Mouse (Mus musculus) midbrain, embryonic 10.5 days (tissue): ENCODE data around the gene Dnaaf3. TPM values are rescaled to one million over a fixed set of nuclear protein-coding genes. Genes with fewer than 3 reads are reported as not detected.

ENCODE experiments used
- DNase-seq: peaks from one replicate; pipeline ENCODE4 v3.0.0-alpha.2; 2017; ENCODE audit warnings: low spot score
- H3K27ac ChIP-seq: fragments of 300-500 bp; sonication (generic); replicated peaks from 2 replicates; pipeline ENCODE4 v1.5.1; 2016; ENCODE audit warnings: mild to moderate bottlenecking
- H3K27me3 ChIP-seq: fragments of 300-500 bp; sonication (generic); 2 replicates; pipeline ENCODE4 v1.6.1; 2016; ENCODE audit warnings: low read depth, mild to moderate bottlenecking; ENCODE audit not compliant: poor library complexity, severe bottlenecking
- H3K36me3 ChIP-seq: fragments of 300-500 bp; sonication (generic); 2 replicates; pipeline ENCODE4 v1.6.1; 2016; ENCODE audit warnings: mild to moderate bottlenecking, moderate library complexity
- H3K4me1 ChIP-seq: fragments of 300-500 bp; sonication (generic); 2 replicates; pipeline ENCODE4 v1.6.1; 2016
- H3K4me3 ChIP-seq: fragments of 300-500 bp; sonication (generic); 2 replicates; pipeline ENCODE4 v1.5.1; 2016; ENCODE audit warnings: mild to moderate bottlenecking, moderate library complexity
- H3K9me3 ChIP-seq: fragments of 300-500 bp; sonication (generic); replicated peaks from 2 replicates; pipeline ENCODE4 v1.6.1; 2016; ENCODE audit warnings: mild to moderate bottlenecking
- WGBS: fragments of 180-500 bp; shearing (Covaris S2); methylation state at CpG from one replicate; pipeline ENCODE4 v1.1.7; 2016; 5-methylcytosine and 5-hydroxymethylcytosine counted together
- polyA plus RNA-seq: library from polyadenylated mRNA; unstranded; fragments of >200 nt; fragmentation: Nextera tagmentation; extraction: Ambion mirVana; gene quantifications from 2 replicates; pipeline ENCODE4 v1.2.1, GENCODE M21; 2016

Dnaaf3 gene
- polyA plus RNA-seq, 1 experiment from 2014 or later, result 1.8 TPM

DNA sequence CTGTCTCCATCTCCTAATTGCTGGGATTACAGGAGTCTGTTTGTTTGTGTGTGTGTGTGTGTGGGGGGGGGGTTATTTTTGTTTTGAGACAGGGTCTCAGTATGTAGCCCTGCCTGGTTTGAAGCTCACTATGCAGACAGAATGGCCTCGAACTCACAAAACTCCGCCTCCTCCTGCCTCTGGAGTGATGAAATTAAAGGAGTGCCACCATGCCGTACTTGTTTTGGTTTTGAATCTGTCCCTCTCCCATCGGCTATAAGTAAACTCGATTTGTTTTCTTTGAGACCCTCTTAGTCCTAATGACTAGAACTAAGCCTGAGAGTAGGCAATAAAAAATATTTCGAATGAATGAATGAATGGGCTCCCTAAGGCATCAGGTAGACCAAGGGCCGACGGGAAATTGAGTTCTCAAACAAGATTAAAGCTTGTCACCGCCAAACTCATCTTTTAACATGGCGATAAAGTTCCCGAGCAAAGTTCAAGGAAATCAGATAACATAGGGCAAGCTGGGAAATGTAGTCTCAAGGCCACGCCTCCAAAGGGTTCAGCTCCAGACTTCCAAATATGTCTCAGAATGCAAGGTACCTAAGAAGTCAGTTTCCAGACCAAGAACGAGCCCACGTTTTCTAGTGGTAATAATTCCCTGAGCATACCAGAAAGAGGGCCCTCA lies 29.7 kb downstream of the Dnaaf3 start:
- no peak for DNase-seq
- Histone ChIP-seq H3K4me3 (peak overlapping the region; percentile 96), H3K9me3 (no peaks in the 10 kb centered on the region), H3K27ac (peak overlapping the region; percentile 94), H3K27me3 (no peaks in the 10 kb centered on the region), H3K36me3 (peaks cover 4% of the 10 kb centered on the region), H3K4me1 (peaks cover 39% of the 10 kb centered on the region)
- 13% methylated on average over 14 of the region's 14 CpGs for WGBS

DNA sequence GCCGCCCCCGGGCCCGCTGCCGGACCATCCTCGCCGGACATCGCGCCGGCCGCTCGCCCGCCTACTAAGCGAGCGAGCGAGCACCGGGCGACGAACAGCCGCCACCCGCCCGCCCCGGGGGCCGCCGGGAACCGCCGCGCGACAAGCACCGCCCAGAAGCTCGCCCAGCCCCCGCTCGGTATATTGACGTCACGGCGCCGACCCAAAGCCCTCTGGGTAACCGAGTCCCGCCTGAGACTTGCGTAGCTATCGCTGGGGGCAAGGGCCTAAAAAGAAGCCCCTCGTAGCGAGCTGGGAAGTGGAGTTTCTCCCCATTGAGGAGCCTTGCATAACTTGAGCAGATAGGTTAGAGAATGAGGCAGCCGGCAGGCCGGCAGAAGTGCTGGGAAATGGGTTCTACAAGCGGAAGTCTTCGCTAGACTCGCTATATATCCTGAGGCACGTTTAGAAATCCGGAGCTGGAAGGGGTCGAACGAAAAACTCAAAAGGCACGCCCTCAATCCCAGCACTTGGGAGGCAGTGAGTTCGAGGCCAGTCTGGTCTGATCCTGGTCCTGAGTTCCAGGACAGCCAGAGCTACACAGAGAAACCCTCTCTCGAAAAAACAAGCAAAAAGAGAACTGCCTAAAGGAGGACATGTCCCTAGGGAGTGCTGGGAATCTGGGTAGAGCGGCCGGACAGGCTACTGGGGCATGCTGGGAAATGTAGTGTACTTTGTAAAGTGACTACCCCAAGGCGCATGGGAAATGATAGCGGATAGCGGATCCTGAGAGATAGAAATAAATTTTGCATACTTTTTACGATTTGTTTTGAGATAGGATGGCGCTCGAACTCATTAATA lies 30.5 kb downstream of the Dnaaf3 start, which contains the start of gene Ppp1r12c:
Gene Ppp1r12c (minus strand): TSS at position 123 of the 840 bp plus-strand sequence.
- Histone ChIP-seq H3K36me3 (peaks cover 12% of the 10 kb centered on the region), H3K4me1 (peaks cover 44% of the 10 kb centered on the region), H3K27ac (peak within 1 kb of the TSS; percentile 94), H3K4me3 (peak within 1 kb of the TSS; percentile 96), H3K27me3 (no peaks in the 10 kb centered on the region), H3K9me3 (no peaks in the 10 kb centered on the region)
- DNase-seq, result peak; percentile 93
- WGBS, result under 1% methylated on average over 62 of the region's 62 CpGs

DNA sequence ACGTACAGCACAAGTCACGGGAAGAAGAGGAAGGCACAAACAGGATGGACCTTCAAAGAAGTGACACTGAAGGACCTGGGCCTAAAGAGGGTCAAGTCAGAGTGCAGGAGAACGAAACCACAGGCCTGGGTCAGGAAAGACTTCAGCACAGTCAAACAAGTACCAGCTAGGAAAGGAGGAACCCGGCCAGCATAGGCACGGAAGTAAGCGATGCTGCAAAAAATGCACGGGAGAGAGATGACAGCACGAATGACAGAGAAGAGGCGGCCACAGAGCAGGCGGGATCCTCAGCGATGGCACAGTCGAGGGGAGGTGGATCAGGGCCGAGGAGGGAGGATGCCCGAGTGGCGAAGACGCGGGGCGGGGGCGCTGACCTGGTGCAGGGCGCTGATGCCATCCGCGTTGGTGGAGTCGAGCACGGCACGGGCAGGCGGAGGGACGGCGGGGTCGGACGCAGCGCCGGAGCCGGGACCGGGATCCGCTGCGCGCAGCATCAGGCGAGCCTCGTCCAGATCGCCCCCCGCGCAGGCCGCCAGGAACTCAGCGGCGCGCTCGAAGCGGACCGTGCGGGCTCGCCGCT lies 31.3 kb downstream of the Dnaaf3 start:
- H3K4me3 ChIP-seq, result peak overlapping the region; percentile 96
- H3K27me3 ChIP-seq, result no peaks in the 10 kb centered on the region
- H3K4me1 ChIP-seq, result peaks cover 44% of the 10 kb centered on the region
- H3K9me3 ChIP-seq, result no peaks in the 10 kb centered on the region
- peak overlapping the region; percentile 94 for H3K27ac ChIP-seq
- under 1% methylated on average over 52 of the region's 52 CpGs for WGBS
- peak; percentile 56 for DNase-seq
- peaks cover 20% of the 10 kb centered on the region for H3K36me3 ChIP-seq

DNA sequence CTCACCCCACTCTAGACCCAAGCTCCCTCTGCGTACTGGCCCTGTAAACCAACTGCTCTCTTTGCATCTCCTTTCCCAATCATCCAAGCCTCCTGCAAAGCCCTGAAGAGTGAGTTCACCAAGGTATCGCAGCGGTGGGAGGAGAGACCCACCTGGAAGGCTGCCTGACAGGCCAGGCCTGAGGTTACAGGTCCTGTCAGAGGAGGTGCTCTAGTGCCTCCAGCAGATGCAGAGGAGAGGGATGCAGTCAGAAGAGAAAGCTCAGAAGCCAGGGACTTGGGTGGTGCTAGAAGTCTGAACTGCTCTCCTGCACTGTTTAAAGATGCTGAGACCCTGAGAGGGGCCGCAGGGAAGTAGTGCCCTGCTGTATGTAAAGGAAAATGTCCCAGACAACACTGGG lies 33.2 kb downstream of the Dnaaf3 start:
- no peak for DNase-seq
- no peaks in the 10 kb centered on the region for H3K9me3 ChIP-seq
- H3K36me3 ChIP-seq, result peaks cover 39% of the 10 kb centered on the region
- H3K4me1 ChIP-seq, result peaks cover 44% of the 10 kb centered on the region
- H3K27ac ChIP-seq, result peak overlapping the region; percentile 52; the same call in 1 of the 2 replicates
- 91% methylated on average over 4 of the region's 4 CpGs for WGBS
- H3K27me3 ChIP-seq, result no peaks in the 10 kb centered on the region
- peak overlapping the region; percentile 96; the same call in 1 of the 2 replicates for H3K4me3 ChIP-seq

DNA sequence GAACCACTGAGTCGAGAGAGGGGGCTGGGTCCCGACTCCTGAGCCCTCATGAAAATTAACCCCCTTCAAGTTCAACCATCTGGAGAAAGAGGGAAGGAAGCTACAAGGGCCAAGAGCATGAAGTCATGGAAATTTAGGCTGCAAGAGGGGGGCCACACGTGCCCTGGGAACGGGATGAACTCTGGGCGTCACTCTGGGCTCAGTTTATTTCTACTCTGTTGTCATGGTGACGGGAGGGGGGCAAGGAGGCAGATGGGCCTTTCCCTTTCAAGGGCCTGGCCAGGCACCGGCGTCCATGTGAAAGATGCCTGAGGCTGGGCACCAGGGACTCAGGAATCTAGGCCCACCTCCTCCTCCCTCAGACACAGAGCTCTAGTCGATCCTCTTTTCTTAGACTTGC lies 34.0 kb downstream of the Dnaaf3 start:
- peaks cover 47% of the 10 kb centered on the region for H3K36me3 ChIP-seq
- H3K4me1 ChIP-seq, result peaks cover 44% of the 10 kb centered on the region
- peak overlapping the region; percentile 52; the same call in 1 of the 2 replicates for H3K27ac ChIP-seq
- H3K27me3 ChIP-seq, result no peaks in the 10 kb centered on the region
- DNase-seq, result peak; percentile 63
- 27% methylated on average over 9 of the region's 9 CpGs for WGBS
- H3K9me3 ChIP-seq, result no peaks in the 10 kb centered on the region
- H3K4me3 ChIP-seq, result peak overlapping the region; percentile 96

DNA sequence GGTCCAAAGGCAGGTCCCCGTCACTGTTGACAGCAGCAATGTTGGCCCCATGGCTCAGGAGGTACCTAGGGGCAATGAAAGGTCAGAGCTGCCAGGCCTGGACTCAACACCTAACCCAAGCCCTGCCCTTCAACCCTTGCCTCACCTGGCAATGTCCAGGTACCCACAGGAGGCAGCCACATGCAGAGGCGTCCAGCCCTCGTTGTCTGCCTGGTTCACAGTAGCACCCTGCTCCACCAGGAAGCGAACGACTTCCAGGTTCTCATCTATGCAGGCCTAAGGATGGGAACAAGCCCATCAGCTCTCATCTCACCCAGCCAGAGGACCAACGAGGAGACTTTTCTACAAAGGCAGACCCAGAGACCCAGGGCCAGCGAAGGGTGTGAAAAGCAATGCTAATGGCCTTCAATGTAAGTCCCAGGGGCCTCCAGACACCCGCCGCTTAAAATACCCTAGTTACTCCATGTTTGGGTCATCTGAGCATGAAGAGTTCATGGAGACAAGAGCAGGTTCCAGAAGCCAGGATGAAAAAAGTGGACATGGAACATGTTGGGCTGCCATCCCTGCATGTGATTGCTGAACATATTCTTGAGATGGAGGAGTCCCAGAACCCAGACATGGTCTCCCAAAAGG lies 34.9 kb downstream of the Dnaaf3 start:
- Histone ChIP-seq H3K27ac (no peak overlapping the region), H3K4me1 (peaks cover 41% of the 10 kb centered on the region), H3K36me3 (peaks cover 56% of the 10 kb centered on the region), H3K27me3 (no peaks in the 10 kb centered on the region), H3K9me3 (no peaks in the 10 kb centered on the region), H3K4me3 (no peak overlapping the region; the same call in 1 of the 2 replicates)
- 94% methylated on average over 9 of the region's 9 CpGs for WGBS
- no peak for DNase-seq

DNA sequence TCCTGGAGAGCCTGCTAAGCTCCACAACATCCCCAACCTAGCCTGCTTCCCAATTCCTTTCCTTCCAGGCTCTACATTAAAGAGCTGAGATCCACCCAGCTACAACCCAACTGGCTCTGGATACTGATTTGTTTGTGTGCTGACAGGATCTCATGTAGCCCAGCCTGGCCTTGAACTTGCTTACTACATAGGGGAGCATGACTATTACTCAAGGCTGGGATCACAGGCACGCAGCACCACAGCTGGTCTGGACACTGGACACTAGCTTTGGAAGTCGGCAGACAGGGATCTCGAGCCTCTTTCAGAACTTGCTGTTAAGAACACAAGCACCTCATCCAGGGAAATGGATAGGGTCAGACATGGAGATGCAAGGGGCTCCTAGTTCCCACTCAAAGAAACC lies 35.8 kb downstream of the Dnaaf3 start:
- Histone ChIP-seq H3K9me3 (no peaks in the 10 kb centered on the region), H3K4me3 (no peak overlapping the region), H3K27ac (no peak overlapping the region), H3K27me3 (no peaks in the 10 kb centered on the region), H3K36me3 (peaks cover 65% of the 10 kb centered on the region), H3K4me1 (peaks cover 40% of the 10 kb centered on the region)
- no peak for DNase-seq
- 96% methylated on average over 3 of the region's 3 CpGs for WGBS

DNA sequence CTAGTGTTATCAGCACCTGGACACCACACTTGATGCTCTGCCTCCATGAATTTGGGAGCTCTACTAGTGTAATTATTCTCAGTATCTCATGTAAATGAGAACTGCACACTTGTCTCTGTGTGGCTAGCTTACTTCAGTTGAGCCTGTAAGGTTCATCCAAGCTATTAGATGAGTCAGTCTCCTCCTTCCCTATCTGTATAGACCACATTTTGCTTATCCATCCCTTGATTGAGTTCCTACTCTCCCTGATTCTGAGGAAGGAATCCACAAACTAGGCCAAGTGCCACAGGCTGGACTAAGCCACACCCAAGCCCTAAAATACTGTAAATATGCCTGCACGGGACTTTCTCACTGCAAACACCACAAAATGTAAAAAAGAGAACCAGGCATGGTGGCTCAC lies 38.3 kb downstream of the Dnaaf3 start:
- H3K4me1 ChIP-seq, result peaks cover 19% of the 10 kb centered on the region
- WGBS, result 88% methylated on average over 1 of the region's 1 CpGs
- H3K27me3 ChIP-seq, result no peaks in the 10 kb centered on the region
- no peak for DNase-seq
- no peak overlapping the region for H3K4me3 ChIP-seq
- peaks cover 87% of the 10 kb centered on the region for H3K36me3 ChIP-seq
- no peaks in the 10 kb centered on the region for H3K9me3 ChIP-seq
- no peak overlapping the region for H3K27ac ChIP-seq

DNA sequence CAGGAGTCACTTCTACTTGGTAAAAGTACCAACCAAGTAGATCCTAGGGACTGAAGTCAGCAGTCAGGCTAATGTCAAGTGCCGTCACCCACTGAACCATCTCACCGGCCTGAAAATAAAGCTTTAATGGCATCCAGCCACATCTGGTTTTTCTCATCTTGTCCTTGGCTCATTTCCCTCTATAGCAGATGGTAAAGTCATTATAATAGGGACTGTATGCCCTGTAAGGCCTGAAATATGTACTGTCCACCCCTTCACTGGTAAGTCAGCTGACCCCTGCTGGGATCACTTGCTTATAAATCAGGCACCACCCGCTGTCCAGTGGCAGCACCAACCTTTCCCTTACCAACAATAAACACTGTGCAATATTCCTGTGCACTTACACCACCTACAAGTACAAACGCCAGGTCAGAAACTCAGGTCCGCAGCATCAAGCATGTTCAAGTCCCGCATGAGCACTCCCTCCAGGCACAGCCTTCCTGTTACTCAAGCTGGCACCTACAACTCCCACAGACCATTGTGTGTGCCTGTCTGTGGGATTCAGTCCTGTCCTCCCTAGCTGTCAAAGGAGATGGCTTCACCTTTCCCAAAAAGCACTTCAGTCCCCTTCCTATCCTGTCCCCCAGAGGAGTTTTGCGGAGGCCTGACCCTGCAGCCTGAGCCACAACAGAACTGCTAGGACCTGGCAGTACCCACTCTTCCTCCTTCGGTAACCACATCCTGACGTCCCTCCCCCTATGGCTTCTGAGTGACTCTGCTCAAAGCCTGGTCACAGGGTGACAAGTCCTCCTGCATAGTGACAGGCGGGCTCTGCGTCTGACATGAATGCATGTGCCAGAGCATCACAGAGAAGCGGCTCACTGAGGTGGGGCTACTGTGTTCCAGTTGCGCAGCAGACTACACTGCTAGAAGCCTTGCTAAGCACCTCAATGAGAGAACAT lies 39.7 kb downstream of the Dnaaf3 start:
- H3K27me3 ChIP-seq, result no peaks in the 10 kb centered on the region
- H3K9me3 ChIP-seq, result no peaks in the 10 kb centered on the region
- no peak for DNase-seq
- H3K4me3 ChIP-seq, result no peak overlapping the region
- no peak overlapping the region for H3K27ac ChIP-seq
- 95% methylated on average over 13 of the region's 13 CpGs for WGBS
- peaks cover 4% of the 10 kb centered on the region; the same call in 1 of the 2 replicates for H3K4me1 ChIP-seq
- H3K36me3 ChIP-seq, result peaks cover 99% of the 10 kb centered on the region

DNA sequence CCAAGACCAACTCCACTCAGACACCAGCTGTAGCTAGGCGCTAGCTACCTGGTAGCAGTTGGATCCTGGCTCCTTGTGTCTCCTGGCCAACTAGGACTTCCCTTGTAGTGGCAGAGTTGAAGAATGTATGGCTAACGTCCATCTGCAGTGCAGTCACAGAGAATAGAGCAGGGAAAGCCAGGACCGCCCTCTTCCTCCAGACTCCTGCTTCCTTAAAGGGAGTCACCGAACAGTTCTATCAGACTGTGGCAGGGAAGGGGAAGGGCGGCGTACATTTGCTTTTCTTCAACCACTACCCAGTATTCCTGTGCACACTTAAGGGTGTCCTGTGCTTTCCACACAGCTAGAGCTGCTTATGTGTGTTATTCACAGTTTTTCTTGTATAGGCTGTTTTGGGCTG lies 40.9 kb downstream of the Dnaaf3 start:
- 88% methylated on average over 6 of the region's 6 CpGs for WGBS
- DNase-seq, result no peak
- H3K36me3 ChIP-seq, result peaks cover 99% of the 10 kb centered on the region

DNA sequence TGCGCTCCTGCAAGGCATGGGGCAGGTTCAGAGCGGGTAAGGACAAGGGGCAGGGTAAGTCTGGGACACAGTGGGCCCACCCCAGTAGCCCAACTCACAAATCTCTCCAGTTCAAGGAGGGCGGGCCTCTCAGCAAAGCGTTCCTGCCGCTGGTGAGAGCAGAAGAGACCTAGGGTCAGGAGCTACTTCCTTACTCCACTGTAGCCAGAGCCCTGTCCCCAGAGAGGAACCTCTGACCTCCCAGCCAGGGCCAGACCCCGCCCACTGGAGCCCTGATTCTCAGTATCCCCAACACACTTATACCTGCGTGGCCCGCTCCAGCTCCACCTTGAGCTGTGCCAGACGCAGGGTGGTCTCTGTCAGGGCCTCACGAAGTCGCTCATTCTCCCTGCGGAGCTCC lies 50.0 kb downstream of the Dnaaf3 start:
- Histone ChIP-seq H3K9me3 (no peaks in the 10 kb centered on the region), H3K4me3 (no peak overlapping the region), H3K36me3 (peaks cover 67% of the 10 kb centered on the region), H3K4me1 (peaks cover 26% of the 10 kb centered on the region), H3K27me3 (peaks cover 4% of the 10 kb centered on the region), H3K27ac (no peak overlapping the region)
- no peak for DNase-seq
- 86% methylated on average over 12 of the region's 12 CpGs for WGBS

More for the DNA sequence above, 40.9 kb downstream of the Dnaaf3 start:
- Histone ChIP-seq H3K27ac (no peak overlapping the region), H3K4me1 (no peaks in the 10 kb centered on the region), H3K9me3 (no peaks in the 10 kb centered on the region), H3K27me3 (no peaks in the 10 kb centered on the region), H3K4me3 (no peak overlapping the region)
